Mouse (Mus musculus) cerebellum, adult (tissue): ENCODE data around the gene Tcf19.
"Not testable (repeated sequence)": the region's sequence is repeated elsewhere in the genome, so short reads cannot be mapped to it uniquely, and the experiment has no call there.

Source experiments
- ATAC-seq: cut with Nextera tagmentation; 2 replicates; pipeline ENCODE4 v1.9.2; 2017; ENCODE audit warnings: mild to moderate bottlenecking, moderate library complexity, mixed read lengths; ENCODE audit not compliant: insufficient number of reproducible peaks, low FRiP score, low TSS enrichment

Tcf19 gene

DNA sequence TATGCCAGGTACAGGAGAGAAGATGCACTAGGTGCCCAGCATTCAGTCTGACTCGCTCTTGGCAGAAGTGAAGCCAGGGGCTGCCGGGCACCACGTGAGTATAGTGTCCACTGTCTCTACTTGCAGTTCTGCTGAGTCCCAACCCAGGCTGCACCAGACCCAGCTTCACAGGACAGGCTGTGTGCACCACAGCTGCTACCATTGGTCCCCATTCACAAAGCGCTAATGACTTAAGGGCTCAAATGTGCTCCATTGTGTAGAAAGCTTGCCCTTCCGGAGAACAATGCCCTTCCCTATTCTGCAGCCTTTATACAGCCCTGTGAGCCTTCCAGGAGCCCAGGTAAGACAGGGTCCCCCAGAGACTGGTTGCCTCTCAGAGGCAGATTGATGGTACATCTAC is 26.3 kb downstream of the Tcf19 start:
- no peak for ATAC-seq

GRCm38 (mm10) chr17:35488041-35488440 is 28.6 kb downstream of the Tcf19 start:
- no peak for ATAC-seq

GRCm38 (mm10) chr17:35486726-35487125 is 29.9 kb downstream of the Tcf19 start:
- ATAC-seq: no peak

GRCm38 (mm10) chr17:35485702-35486101 is 30.9 kb downstream of the Tcf19 start:
- ATAC-seq: no peak

DNA sequence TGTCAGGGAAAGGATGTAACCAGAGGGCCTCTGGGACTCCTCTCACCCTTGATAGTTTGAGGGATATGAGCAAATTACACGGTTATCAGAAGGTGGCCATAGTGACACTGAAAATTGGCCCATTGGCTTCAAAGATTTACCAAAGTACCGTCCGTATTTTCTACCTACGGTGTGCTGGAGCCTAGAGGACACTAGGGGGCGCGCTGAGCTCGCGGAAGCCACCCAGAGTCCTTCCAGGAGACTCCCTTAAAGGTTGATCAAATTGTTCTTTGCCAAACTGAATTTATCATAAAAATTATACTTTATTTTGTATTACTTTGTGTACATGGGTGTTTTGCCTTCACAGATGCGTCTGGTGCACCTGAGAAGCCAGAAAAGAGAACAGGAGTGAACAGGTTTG is 32.6 kb downstream of the Tcf19 start:
- ATAC-seq: no peak

GRCm38 (mm10) chr17:35469842-35470751 is 46.5 kb downstream of the Tcf19 start, which contains the start of gene H2-Q10:
H2-Q10 (plus strand) TSS chr17:35470089.
- no peak for ATAC-seq

- ATAC-seq: not testable (repeated sequence)
Measured at GRCm38 (mm10) chr17:35468936-35469335, 47.7 kb downstream of the Tcf19 start.

- not testable (repeated sequence) for ATAC-seq
Measured at GRCm38 (mm10) chr17:35465651-35466050, 51.0 kb downstream of the Tcf19 start.
